Mouse (Mus musculus) frontal cortex, postnatal 36 days (tissue): Measurements from ENCODE around the gene Dtx3.
A peak's percentile ranks its signal among the peaks of the same experiment; 100 is the strongest.
"Not testable (repeated sequence)": the region's sequence is repeated elsewhere in the genome, so short reads cannot be mapped to it uniquely, and the experiment has no call there.

ENCODE experiments used
- DNase-seq, 2 experiments: peaks; one replicate each; pipeline ENCODE4 v3.0.0; 2022; ENCODE audit warnings: low spot score in 2 of 2

Dtx3 gene

DNA sequence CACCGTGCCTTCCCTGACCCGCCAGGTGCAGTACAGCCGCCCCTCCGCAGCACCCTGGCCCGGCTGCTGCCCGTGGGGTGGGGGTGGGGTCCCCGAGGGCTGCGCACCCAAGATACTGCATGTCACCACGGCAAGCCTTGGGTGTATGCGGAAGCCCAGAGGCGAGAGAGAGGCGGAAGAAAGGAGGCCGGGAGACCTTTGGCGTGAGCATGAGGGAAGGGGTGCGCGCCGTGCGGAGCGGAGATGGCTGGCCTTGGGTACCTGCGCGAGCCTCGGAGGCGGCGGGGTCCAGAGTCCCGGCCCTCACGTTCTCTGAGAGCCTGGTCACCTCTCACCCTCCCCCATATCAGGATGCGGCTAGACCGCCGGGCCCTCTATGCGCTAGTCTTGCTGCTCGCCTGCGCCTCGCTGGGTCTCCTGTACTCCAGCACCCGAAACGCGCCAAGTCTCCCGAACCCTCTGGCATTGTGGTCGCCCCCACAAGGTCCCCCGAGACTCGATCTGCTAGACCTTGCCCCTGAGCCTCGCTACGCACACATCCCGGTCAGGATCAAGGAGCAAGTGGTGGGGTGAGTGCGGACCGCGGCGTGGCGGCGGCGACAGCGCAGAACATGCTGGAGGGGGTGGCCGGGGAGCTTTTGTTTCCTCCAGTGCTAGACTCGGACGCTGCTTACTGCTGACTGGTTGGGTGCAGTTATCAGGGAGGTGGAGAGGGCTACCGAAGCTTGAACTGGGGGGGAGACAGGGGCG lies 29.7 kb downstream of the Dtx3 start:
- DNase-seq = peak; percentile 63 to 65

DNA sequence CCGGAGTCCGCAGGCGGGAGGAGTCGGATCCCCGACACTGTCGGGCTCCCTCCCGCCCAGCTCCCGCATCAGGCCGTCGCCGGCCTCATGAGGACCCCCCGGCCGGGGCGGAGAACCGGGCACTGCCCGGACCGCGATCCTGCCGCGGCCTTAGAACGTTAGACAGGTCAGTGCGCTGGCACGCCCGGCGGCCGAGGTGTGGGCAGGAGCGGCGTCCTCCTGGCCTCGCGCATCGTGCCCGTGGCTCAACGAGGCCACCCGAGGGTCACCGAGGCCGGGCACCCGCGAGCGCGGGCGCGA lies 30.2 kb downstream of the Dtx3 start:
- DNase-seq = no peak

DNA sequence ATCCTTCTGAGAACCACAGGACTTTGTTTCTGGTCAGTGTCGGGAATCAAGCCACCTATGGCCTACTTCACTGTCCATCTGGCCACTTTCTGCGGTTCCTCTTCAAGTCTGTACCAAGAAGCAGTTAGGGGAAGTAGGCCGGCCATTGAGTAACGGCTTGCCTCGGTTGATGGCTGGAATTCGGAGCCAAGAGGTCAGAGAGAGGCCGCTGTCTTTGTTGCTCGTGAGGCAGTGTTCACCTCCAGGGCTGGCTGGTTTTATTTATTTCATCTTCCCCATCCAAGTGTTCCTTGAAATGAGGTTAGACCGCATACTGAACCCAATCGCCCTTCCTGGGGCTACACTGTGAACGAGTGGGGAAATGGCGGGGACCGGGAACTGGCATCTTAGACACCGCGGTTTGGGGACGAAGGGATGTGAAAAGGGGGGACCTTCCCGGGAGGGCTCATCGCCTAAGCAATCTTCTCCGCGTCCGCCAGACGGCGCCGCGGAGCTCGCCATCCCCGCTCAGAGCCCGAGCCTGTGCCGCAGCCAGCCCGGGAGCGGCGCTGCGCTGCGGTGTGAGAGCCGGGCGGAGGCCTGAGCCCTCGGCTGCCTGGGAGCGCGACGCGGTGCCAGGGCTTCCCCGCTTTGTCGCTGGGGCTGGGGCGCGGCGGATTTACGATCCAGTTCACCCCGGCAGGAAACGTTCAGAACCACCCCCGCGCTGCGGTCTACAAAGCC lies 30.7 kb downstream of the Dtx3 start, which contains the start of gene B4galnt1:
TSS of gene B4galnt1 (plus strand) at position 595 of the 723 bp plus-strand sequence.
- DNase-seq = peak; percentile 78 to 85

DNA sequence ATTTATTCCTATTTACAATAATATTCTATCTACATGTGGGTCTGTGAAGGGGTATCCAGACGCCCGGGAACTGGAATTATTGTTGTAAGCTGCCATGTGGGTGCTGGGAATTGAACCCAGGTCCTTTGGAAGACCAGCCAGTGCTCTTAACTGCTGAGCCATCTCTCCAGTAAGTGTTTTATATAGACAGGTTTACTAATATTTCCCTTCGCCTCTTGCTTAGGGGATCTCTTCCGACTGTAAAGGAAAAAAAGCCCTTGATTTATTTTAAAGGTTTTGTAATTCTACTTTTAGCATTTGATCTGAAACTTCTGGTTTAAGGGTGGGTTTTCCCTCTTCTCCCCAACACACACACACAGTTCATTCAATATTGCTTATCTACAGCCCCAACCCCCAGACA lies 31.3 kb downstream of the Dtx3 start:
- DNase-seq = no peak

DNA sequence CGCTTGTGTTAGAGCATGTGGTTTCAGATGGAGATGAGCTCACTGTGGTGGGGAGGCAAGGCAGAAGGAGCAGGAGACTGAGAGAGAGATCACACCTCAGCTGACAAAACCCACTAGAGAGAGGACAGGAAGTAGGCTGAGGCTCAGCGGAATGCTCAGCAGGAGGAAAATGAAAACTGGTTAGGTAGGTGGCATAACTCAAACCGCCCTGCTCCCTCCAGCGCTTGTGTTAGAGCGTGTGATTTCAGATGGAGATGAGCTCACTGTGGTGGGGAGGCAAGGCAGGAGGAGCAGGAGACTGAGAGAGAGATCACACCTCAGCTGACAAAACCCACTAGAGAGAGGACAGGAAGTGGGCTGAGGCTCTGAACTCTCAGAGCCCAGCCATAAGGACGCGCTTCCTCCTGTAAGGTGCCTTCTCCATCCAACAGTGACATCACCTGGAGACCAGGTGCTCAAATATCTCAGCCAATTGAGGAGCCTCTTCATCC lies 32.7 kb downstream of the Dtx3 start:
- peak in 1 of 2 experiments; percentile 53 for DNase-seq

DNA sequence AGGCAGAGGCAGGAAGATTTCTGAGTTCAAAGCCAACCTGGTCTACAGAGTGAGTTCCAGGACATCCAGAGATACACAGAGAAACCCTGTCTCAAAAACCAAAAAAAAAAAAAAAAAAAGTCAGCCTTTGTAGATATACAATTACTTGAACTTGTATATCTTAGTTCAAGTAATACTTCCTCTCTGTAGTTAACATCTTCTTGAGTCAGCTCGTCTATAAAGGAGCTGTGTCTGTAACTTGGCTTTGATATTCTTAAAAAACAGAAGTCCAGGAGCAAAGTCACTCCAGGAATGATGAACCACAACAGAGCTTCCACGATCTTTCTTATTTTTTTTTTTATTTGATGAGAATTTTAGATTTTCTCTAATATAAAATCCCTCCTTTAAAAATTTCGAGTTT lies 34.8 kb downstream of the Dtx3 start:
- no peak for DNase-seq

DNA sequence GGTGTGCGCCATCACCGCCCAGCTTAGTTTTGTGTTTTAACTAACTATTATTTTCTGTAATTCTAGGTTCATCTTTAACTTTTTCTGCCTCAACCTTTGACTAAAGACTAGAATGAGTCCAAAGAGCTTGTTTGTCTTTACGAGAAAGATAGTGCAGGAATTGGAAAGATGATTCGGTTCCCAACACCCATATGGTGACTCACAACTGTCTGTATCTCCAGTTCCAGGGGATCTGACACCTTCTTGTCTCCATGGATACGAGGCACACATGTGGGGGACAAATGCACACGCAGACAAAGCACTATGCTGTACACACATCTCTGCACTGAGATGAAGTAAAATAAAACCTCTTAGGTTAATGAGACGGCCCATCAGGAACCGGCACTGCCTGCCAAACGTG lies 35.4 kb downstream of the Dtx3 start:
- peak in 1 of 2 experiments; percentile 59 for DNase-seq

DNA sequence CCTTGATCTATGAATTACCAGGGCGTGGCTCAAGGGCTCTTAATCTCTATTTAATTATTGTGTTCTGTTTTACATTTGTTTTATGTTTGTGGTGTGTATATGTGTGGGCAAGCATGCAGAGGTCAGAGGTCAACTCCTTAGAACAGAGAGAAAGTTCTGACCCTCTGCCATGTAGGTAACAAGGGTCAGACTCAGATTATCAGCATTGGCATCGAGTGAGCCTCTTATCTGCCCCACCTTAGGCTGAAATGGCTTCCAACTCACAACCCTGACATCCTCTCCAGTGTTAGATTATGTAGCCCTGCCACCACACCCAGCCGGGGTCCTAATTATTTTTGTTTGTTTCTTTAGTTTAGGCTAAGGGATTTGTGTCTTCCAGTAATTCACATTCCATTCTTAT lies 37.1 kb downstream of the Dtx3 start:
- no peak for DNase-seq

DNA sequence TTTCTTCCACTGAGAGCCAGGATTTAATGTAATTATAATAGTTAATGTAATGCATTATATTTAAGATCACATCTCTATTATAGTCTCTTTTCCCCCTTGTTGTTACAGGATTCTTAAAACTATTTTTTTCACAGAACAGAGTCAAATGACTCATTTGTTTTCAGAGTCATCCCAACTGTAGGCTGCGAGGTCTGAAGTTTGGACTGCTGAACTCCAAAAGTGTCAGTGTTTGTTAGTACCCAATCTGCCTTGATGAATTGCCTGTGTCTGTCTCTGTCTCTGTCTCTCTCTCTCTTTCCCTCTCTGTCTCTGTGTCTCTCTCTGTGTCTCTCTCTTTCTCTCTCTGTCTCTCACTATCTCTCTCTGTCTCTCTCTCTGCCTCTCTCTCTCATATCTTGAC lies 39.0 kb downstream of the Dtx3 start:
- no peak for DNase-seq

DNA sequence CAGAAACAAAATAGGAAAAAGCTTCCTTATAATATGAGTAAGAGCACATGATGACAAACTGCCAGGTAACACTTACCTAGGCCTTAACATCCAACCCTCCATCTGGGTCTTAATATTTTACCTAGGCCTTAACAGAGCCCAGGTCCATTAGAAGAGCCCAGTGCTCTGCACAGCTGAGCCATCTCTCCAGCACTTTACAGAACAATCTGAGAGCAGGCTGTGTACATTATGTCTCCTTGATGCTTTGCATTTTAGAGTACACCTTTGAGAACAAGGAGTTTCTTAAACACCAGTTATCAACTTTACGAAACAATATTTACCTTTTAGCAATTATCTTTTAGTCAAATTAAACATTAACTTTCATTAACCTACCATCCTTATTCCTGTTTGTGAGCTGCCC lies 39.4 kb downstream of the Dtx3 start:
- DNase-seq = no peak

DNA sequence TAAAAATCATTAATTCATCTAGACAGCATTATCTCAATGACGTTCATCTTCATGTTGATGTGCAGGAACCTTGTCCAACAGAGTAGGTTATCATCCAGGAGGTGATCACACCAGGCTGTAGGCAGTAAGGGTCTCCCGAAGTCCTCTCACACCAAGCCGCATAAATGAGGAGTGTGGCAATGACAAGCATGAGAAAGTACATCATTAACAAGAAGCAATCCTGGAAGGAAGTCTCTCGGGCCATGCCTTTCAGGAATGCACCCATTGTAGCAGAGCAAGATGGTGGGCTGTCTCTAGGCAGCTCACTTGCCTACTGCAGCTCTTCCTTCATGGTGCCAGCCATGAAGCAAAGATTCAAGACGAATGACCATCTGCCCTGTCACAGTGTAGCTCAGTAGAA lies 40.9 kb downstream of the Dtx3 start:
- no peak for DNase-seq

DNA sequence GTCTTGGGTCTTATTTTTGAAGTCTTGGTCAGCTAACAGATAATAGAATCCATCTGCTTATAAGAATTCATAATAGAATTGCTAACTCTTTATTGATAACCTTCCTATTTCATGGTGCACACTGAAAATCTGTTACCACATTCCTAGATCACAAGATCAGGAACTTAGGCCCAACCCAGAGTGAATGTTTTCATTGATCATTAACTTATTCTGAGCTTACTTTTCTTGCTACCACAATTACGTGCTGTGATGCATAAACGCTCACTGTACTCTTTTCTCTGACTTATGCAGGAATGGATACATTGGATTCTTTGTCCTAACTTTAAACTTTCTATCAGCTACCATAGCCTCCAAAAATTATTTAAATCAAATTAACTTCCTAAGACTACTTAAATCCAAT lies 41.3 kb downstream of the Dtx3 start:
- no peak for DNase-seq

DNA sequence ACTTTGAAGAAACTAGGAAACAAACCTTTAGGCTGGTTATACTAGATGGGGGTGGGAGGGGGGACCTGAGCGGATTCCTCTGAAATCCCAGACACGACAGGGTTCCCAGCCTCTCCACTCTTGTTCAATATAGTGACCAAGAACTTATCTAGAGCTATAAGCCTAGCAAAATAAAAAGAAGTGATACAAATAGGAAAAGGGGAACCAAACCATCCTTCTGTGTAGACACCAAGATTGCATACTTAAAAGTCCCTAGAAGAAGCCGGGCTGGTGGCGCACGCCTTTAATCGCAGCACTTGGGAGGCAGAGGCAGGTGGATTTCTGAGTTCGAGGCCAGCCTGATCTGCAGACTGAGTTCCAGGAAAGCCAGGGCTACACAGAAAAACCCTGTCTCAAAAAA lies 42.2 kb downstream of the Dtx3 start:
- DNase-seq = no peak

DNA sequence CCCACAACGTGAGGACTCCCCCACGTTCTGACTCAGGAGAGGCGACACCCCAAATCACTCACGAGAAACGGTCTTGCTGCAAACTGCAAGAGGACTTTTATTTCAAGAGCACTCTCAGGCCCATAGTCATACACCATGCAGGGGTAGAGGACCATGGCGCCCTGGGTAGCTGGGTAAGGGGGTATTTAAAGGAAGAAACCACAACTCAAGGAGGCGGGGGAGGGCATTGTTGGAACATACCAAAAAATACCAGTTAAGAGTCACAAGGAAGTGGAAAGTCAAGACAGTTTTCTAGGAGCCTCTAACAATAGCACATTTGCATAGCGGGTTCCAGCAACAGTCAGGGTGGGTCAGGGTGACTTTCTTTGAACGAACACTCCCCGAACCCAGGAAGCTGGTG lies 43.0 kb downstream of the Dtx3 start:
- not testable (repeated sequence) for DNase-seq

DNA sequence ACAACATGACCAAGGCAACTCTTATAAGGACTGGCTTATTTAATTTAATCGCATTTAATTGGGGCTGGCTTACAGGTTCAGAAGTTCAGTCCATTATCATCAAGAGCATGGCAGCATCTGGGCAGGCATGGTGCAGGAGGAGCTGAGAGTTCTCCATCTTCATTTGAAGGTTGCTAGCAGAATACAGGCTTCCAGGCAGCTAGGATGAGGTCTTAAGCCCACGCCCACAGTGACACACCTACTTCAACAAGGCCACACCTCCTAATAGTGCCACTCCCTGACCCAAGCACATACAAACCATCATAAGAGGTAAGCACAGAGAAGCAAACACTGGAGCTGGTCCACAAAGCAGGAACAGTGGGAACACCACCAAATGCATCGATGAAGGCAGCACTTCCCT lies 44.3 kb downstream of the Dtx3 start:
- not testable (repeated sequence) for DNase-seq

DNA sequence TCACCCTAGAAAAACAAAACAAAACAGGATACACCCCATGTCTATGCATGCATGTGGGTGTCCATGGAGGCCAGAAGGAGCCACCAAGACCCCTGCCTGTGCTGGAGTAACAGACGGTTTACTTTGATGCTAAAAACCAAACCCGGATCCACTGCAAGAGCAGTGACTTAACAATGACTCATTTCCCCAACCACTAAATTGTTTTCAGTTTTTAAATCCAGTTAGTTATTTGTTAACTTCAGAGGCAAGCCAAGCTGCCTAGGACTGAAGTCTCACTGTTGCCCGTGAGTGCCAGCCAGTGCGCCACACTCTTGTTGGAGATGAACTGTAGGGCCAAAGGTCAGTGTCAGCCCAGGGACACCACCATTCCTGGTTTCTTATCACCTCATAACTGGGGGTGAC lies 45.1 kb downstream of the Dtx3 start:
- no peak for DNase-seq

DNA sequence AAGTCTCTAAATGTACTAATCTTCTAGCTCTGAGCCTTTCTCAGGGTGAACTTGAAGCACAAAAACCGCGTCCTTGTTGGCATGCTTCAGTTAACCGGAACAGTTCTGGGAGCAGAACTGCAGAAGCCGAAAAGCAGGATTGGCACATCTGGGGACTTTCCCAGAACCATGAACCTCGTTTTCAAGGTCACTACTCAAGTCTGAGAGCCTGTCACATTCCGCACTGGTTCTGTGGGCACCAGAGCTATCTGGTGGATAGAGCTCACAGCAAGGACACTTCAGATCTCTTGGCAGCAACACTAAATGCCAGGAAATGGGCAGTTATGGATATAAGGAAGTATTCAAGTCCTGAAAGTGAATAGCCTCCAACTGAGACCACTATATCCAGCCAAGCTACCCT lies 48.4 kb downstream of the Dtx3 start:
- DNase-seq = no peak

DNA sequence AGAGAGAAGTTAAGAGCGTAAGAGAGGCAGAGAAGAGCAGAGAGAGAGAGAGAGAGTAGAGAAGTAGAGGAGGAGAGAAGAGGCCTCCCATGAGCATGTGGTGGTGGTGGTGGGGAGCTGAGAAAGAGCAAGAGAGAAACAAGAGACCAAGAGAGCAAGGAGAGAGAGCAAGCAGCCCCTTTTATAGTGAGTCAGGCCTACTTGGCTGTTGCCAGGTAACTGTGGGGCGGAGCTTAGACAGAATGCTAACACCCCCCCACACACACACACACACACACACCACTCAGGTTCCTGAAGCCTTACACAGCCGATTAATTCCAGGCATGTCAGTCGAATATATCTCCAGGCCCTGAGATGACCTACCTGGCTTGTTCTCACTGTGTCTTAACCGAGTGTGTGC lies 50.2 kb downstream of the Dtx3 start:
- DNase-seq = no peak

DNA sequence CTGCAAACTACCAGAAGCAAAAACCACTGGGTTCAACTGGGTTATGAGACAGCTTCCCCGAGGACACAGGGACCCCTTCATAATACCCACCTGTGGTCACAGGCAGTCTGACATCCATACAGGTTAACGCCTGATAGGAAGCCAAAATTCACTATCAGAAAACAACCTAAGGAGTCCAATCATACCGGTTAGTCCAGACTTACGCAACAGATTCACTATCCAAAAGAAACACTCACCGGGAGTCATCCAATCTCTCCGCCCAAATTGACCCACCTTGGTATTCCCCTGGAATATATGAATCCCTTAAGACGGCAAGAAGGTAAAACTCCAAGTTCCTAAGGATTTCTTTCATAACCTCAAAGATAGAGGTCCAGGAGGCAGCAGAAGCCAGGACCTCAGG lies 51.0 kb downstream of the Dtx3 start:
- DNase-seq = no peak

DNA sequence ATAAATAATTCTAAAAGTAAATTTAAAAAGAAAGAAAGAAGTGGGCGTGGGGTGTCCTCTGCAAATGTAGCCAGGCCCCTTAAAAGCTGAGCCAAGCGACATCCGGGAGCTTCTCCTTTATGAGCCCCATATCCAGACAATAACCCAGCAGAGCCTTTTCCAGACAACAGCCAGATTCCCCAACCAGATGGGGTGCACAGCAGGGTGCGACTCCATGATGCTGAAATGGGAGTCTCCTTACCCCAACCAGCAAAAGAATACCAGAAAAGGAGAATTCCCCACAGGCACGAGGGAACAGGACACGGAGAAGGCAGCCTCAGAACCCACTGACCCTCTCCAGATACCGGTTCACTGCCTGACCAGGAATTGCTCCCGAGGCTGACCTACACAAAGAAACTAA lies 52.3 kb downstream of the Dtx3 start:
- no peak for DNase-seq

DNA sequence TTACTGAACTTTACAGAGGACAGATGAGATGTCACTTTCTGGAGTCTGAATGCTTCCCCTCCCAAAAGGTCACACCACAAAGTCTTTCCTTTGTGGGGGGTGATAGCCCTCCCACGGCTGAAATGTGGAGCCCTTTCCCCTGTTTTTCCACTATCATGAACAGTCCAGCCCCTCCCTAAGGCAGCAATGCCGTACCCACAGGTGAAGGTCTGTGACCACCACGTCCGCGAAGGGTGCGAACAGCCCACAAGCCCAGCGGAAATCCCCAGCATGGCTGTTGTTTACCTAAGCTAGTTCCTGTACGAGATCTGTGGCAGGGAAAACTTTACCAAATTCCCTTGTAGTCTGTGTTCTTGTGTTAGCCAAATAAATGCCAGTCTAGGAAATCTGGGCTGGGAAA lies 54.0 kb downstream of the Dtx3 start:
- DNase-seq = no peak

DNA sequence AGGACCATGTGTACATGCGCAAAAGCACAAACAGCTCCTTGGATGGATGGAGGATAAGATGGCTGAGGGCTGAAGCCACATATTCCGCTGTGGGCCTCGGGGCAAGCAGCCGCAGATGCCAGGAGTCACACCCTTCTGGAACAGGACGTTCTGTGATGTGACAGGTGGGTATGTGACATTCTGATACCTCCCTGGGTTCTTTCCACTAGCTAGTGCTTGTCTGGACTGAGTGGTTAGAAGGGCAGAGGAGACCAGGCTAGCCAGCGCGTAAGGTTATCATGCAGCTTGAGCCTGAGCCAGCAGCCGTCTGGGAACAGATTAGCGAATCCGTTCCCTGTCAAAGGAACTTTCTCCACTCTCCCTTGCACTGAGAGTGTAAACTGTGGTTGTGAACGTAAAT lies 54.6 kb downstream of the Dtx3 start:
- DNase-seq = no peak
